Mouse (Mus musculus) bone marrow macrophage, adult 2 months (primary cell): Measurements from ENCODE around the gene Map1lc3a.

Experiments
- CTCF ChIP-seq: IDR thresholded peaks from 2 replicates; pipeline ENCODE4 v1.5.1; 2012; ENCODE audit warnings: low read depth, mild to moderate bottlenecking, low read length, moderate library complexity
- POLR2A ChIP-seq: IDR thresholded peaks from 2 replicates; pipeline ENCODE4 v1.6.1; 2012; ENCODE audit warnings: mild to moderate bottlenecking, low read depth, low read length, borderline replicate concordance

DNA sequence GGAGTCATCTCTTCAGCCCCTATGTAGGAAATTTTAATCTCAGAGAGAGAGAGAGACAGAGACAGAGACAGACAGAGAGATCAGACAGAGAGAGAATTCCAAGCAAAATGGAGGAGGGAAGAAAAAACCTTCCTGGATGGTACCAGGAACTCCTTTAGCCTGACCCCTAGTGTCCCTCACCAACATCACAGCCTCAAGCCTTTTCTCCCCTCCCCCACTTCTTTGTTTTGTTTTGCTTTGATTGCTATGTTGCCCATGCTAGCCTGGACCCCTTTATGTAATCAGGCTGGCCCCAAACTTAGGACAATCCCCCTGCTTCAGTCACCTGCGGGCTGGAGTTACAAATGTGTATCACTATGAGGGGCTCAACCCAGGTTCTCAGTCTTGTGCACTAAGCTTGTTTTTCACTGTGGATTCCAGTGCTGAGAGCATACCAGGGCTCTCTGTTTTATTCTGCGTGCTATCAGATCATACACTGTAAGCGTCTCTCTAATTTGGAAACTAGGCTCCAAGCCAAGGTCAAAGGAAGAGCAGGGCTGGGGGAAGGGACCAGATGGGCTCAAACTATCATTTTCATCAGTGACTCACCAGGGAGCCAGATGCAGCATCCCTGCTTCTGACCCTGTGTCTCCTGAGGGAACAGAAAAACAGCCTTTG lies 33.0 kb downstream of the Map1lc3a start:
- TF ChIP-seq POLR2A (no peak), CTCF (no peak)
